In the genomic region with DNA sequence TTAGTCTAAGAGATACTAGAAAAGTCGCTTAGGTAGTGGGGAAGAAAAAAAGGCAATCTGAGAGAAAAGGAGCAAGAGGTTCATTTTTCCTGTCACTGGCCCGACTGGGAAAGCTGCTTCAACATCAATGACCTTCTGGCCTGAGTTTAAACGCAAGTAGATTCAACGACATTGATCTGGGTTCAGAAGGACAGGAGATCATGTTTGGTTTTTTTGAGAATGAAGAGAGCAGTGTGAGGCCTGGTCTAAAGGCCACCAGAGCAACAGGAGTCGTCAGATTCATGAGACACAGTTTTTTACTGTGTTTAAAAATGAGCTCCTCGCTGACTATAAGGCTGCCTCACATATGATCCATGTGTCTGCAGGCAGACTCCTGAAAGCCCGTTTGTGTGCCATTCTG, we compare ENCODE assay signal across 27 mouse cellular contexts. TPM values are rescaled to one million over a fixed set of nuclear protein-coding genes. Genes with fewer than 3 reads are reported as not detected.
DNase-seq lines count a peak whose midpoint lies in the region; ATAC-seq and TF ChIP-seq lines count a peak whose summit lies in the region.
"Had no signal": no experiment of that assay in that cellular context is flagged by ENCODE, and none has a peak within 500 bp of the region (broad histone marks: within the 10 kb centered on the region; RNA-seq: fewer than 3 reads in every experiment).

No protein-coding gene starts in this region.

- peak; percentile 60 for ATAC-seq in liver, embryonic 16.5 days (ENCODE audit: low read depth)
- ATAC-seq in liver, embryonic 12.5 days: no peak
- ATAC-seq: forebrain, embryonic 14.5 days; forebrain, embryonic 16.5 days had no signal

- peak overlapping the region; percentile 87 for H3K27ac ChIP-seq in liver, adult 2 months (replicated peaks; ENCODE audit: insufficient read depth, low read depth, low read length)
- no peak overlapping the region for H3K27ac ChIP-seq in liver, embryonic 16.5 days (ENCODE audit: low read length)
- H3K27ac ChIP-seq in liver, embryonic 12.5 days: no peak overlapping the region
- H3K27ac ChIP-seq: embryonic facial prominence, embryonic 13.5 days; embryonic facial prominence, embryonic 15.5 days; forebrain, embryonic 10.5 days; forebrain, embryonic 12.5 days had no signal

- peaks cover 56% of the 10 kb centered on the region for H3K36me3 ChIP-seq in liver, adult 2 months (ENCODE audit: control insufficient read depth, insufficient read depth, low read length)
- H3K36me3 ChIP-seq in liver, embryonic 16.5 days (ENCODE audit: control insufficient read depth, insufficient read depth): no peaks in the 10 kb centered on the region
- no peaks in the 10 kb centered on the region for H3K36me3 ChIP-seq in liver, embryonic 12.5 days
- H3K36me3 ChIP-seq: embryonic facial prominence, embryonic 13.5 days; embryonic facial prominence, embryonic 15.5 days; forebrain, embryonic 10.5 days; forebrain, embryonic 12.5 days had no signal

- H3K4me1 ChIP-seq in liver, adult 2 months (ENCODE audit: control insufficient read depth, insufficient read depth, low read length): peaks cover 38% of the 10 kb centered on the region
- H3K4me1 ChIP-seq in liver, embryonic 16.5 days (ENCODE audit: control insufficient read depth, low read depth, low read length): no peaks in the 10 kb centered on the region; the same call in 1 of the 2 replicates
- peaks cover 4% of the 10 kb centered on the region for H3K4me1 ChIP-seq in liver, embryonic 12.5 days
- H3K4me1 ChIP-seq: embryonic facial prominence, embryonic 13.5 days; embryonic facial prominence, embryonic 15.5 days; forebrain, embryonic 10.5 days; forebrain, embryonic 12.5 days had no signal

- H3K27me3 ChIP-seq in liver, adult 2 months (ENCODE audit: control insufficient read depth, insufficient read depth, low read length): no peaks in the 10 kb centered on the region
- H3K27me3 ChIP-seq in liver, embryonic 16.5 days (ENCODE audit: control insufficient read depth, insufficient read depth, low read depth, low read length): no peaks in the 10 kb centered on the region
- no peaks in the 10 kb centered on the region for H3K27me3 ChIP-seq in liver, embryonic 12.5 days (replicated peaks)
- H3K27me3 ChIP-seq: embryonic facial prominence, embryonic 13.5 days; embryonic facial prominence, embryonic 15.5 days; forebrain, embryonic 12.5 days had no signal

- no peak for TF ChIP-seq CTCF in liver, adult 2 months (IDR thresholded peaks at IDR 0.05; ENCODE audit: low read depth, low read length)

- H3K9me3 ChIP-seq in liver, embryonic 16.5 days (replicated peaks; ENCODE audit: control insufficient read depth, low read length): no peaks in the 10 kb centered on the region
- no peaks in the 10 kb centered on the region for H3K9me3 ChIP-seq in liver, embryonic 12.5 days (replicated peaks)
- H3K9me3 ChIP-seq: embryonic facial prominence, embryonic 13.5 days; embryonic facial prominence, embryonic 15.5 days; forebrain, embryonic 10.5 days; forebrain, embryonic 12.5 days had no signal

- no peak overlapping the region for H3K4me3 ChIP-seq in liver, adult 2 months (ENCODE audit: insufficient read depth, low read depth, low read length)
- H3K4me3 ChIP-seq in liver, embryonic 16.5 days (ENCODE audit: low read depth, low read length): no peak overlapping the region
- H3K4me3 ChIP-seq in liver, embryonic 12.5 days: no peak overlapping the region
- H3K4me3 ChIP-seq: embryonic facial prominence, embryonic 13.5 days; embryonic facial prominence, embryonic 15.5 days; erythroblast, embryonic 14.5 days; forebrain, embryonic 10.5 days; forebrain, embryonic 12.5 days had no signal

- WGBS in liver, adult 2 months: 15% methylated on average over 7 of the region's 7 CpGs
- 35% methylated on average over 7 of the region's 7 CpGs for WGBS in liver, embryonic 16.5 days (ENCODE audit: insufficient replicate concordance)
- 55% methylated on average over 7 of the region's 7 CpGs for WGBS in liver, embryonic 12.5 days (ENCODE audit: insufficient replicate concordance)

- peaks cover 9% of the 10 kb centered on the region; the same call in 1 of the 2 replicates for H3K79me2 ChIP-seq in liver, adult 2 months (ENCODE audit: control insufficient read depth, insufficient read depth, low read length)

- peak overlapping the region; percentile 53; the same call in 1 of the 2 replicates for H3K9ac ChIP-seq in liver, adult 2 months (ENCODE audit: low read depth, low read length)
- H3K9ac ChIP-seq in liver, embryonic 16.5 days (ENCODE audit: low read depth, low read length): no peak overlapping the region
- H3K9ac ChIP-seq in liver, embryonic 12.5 days: no peak overlapping the region
- H3K9ac ChIP-seq: embryonic facial prominence, embryonic 13.5 days; embryonic facial prominence, embryonic 15.5 days; forebrain, embryonic 12.5 days had no signal

- no peak overlapping the region for H3K4me2 ChIP-seq in liver, embryonic 16.5 days (ENCODE audit: low read depth, low read length)
- no peak overlapping the region for H3K4me2 ChIP-seq in liver, embryonic 12.5 days
- H3K4me2 ChIP-seq: embryonic facial prominence, embryonic 13.5 days; embryonic facial prominence, embryonic 15.5 days; forebrain, embryonic 12.5 days had no signal

- no peak for TF ChIP-seq POLR2A in liver, adult 2 months (IDR thresholded peaks at IDR 0.05; ENCODE audit: extremely low read depth, insufficient read depth, low read length)

- DNase-seq in liver, adult 2 months (ENCODE audit: extremely low read depth, low read depth, low spot score): peak; percentile 97
- DNase-seq in liver: no peak
- no peak for DNase-seq in natural killer cell, adult 2 months (ENCODE audit: low spot score in 2 of 2)
- DNase-seq: adrenal gland, adult 2 months; adrenal gland, postnatal 10 days; adrenal gland, postnatal 25 days; cerebellum, adult 11 months; cerebellum, adult 18-20 months; cerebellum, adult 8-10 months; cerebellum, adult 9-11 months; cerebellum, postnatal 14 days; cerebellum, postnatal 36 days; embryo, embryonic 11 days had no signal

RNA-seq across cellular contexts. Expression of a gene that starts 9.7 kb away (rescaled TPM):
- 7,789 and 10,847 TPM in 2 replicates for total RNA-seq in liver, adult 2 months (2014; rRNA removed)
- 2,360 and 2,648 TPM in 2 replicates for polyA plus RNA-seq in liver, adult 2 months (2012; rRNA removed)
- 823 and 970 TPM in 2 replicates for polyA plus RNA-seq in liver, embryonic 16.5 days (2015; fragmentation: Nextera tagmentation; extraction: Ambion mirVana)
- polyA plus RNA-seq in liver, embryonic 12.5 days (2016; fragmentation: Nextera tagmentation; extraction: Ambion mirVana): 33.7 and 47.2 TPM in 2 replicates
- total RNA-seq: adrenal gland, postnatal 25 days; common myeloid progenitor, adult 5-6 weeks; ES-E14; MEL had no signal
- polyA plus RNA-seq: C2C12; embryonic facial prominence, embryonic 11.5 days; embryonic facial prominence, embryonic 13.5 days; embryonic facial prominence, embryonic 15.5 days; erythroblast, embryonic 14.5 days; forebrain, embryonic 10.5 days; forebrain, embryonic 12.5 days; forebrain, embryonic 14.5 days; forebrain, embryonic 16.5 days had no signal

Comparison
In these comparisons a context has a peak if more than half of its experiments do, and no peak if none do; other contexts are left out.
1. RNA of a gene that starts 9.7 kb away (polyA plus RNA-seq): 2,360 to 2,648 TPM in liver, adult 2 months and 823 to 970 TPM in liver, embryonic 16.5 days; 33.7 to 47.2 TPM in liver, embryonic 12.5 days; every median in the first group is over 10 times any median in the second.